Mouse (Mus musculus) frontal cortex, adult 2 months (tissue): ENCODE measurements at regions not wholly inside any gene's neighbourhood (a gene's known extent, or its start where the extent isn't known, plus 50 kb on each side); places are given as distances from the start of the nearest gene placed in this dataset.

Experiments
- DNase-seq, 2 experiments: peaks; one replicate each; pipeline ENCODE4 v3.0.0; 2022; ENCODE audit warnings: low spot score in 1 of 2; ENCODE audit errors: extremely low spot score in 1 of 2

DNA sequence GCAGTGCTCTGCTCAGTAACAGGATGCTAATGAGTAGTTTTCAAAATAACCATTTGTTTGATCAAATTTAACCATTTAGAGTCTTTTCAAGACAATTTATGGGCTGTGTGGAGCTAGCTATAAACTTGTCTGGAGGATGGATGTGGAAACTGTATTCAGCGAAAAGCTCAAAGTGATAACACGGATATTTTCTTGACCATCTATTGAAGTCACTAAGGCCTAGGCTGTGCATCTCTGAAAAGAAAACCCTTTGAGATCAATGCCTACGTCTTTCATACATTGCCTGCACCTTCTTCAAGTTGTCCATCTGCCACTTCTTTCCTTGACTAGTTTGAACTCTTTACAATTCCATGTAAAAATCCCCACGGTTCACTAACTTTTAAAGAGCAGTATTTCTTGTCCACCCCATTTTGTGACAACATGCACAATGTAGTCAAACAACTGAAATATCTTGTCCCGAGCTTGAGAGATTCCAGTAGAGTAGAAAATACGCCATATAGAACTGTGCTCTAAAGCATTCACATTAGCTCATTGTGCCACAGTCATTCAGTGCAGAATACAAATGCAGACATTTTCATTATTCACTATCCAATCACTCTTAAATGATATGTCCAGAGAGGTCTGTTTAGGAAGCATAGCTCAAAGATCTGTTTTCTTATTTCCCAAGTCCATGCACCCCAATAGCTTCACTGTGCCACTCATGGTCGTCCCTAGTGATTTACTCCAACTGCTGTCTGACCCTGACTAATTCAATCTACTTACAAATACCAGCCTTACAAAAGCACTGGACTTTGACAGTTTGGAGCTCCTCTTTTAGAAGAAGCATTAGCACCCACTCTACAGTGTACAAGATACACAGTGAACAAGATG is 165.7 kb upstream of the 4930447F04Rik start:
- DNase-seq: no peak

DNA sequence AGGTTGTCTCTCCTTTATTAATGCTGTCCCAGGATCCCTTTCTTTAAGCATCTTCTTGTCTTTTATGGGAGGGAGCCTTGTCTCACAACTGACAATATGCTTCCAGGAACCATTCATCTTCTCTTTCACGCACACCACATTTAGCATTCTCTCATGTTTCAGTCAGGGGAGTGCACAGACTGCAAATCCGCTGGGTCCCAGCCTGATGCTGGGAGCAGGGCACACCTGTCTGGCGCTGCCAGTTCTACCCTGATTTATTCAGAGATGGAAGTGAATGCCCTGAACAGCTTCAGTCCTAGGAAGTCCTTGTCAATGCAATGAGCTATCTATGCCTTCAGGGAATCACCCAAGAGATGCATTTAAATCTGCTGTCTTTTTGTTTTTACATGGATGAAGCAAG is 161.0 kb upstream of the 4930447F04Rik start:
- DNase-seq: no peak

DNA sequence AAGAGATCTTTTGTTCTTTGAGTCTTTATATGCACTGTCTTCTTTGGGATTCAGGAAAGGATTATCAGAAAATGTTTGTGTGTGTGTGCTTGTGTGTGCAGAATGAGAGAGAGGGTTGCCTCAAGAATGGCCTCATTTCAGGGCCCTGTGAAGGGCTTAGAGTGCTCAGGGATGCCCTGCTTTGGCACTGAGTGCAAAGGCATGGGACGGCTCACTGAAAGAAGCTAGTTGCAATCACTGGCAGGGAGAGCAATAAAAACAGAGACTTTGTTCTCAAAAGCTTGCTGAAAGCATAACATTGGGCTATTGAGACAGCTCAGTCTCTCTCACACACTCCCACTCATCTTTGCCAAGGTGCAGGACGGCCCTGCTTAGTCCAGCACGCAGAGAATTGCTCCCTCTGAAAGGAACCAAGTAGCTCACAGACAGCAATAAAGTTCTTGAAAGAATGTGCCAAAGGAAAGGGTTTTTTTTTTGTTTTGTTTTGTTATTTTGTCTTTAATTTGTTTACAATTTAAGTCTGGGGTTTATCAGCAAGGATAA is 157.5 kb upstream of the 4930447F04Rik start:
- peak in 1 of 2 experiments; percentile 4 for DNase-seq
